ENCODE assay signal across 18 mouse cellular contexts in the genomic region with DNA sequence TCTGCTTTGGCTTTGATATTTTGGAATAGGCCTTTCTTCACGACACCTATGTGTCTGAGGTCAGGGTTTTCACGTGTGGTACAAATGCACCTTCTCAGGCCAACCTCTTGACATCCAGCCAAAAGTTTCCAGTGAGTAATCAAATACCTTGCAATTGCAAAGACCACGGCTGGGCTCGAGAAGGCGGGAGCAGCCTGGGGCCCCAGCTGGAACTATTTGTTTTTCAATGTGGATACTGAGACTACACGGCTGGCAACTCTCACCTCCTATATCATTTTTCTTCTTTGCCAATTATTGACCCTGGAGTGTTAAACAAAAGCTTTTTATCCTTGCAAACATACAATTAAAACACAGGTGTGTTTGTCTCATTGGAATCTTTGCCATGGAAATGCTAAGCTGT.
"Had no signal": no experiment of that assay in that cellular context is flagged by ENCODE, and none has a peak within 500 bp of the region (broad histone marks: within the 10 kb centered on the region; RNA-seq: fewer than 3 reads in every experiment).

No protein-coding gene starts in this region.

- DNase-seq: kidney, adult 2 months; kidney, postnatal 10 days; kidney, postnatal 4 days; layer of hippocampus, adult 9-11 months; liver; lung, postnatal 4 days; midbrain, embryonic 14.5 days; right cerebral cortex, adult 18-20 months; right cerebral cortex, postnatal 14 days; right cerebral cortex, postnatal 4 days; thymus, adult 18-20 months; thymus, postnatal 36 days had no signal

- ATAC-seq: intestine, postnatal 0 days; liver, embryonic 12.5 days had no signal

- H3K4me1 ChIP-seq: liver, embryonic 12.5 days; liver, embryonic 15.5 days had no signal

- H3K4me2 ChIP-seq: limb, embryonic 13.5 days; liver, embryonic 12.5 days; liver, embryonic 15.5 days; midbrain, embryonic 11.5 days had no signal

- H3K27ac ChIP-seq: limb, embryonic 10.5 days; limb, embryonic 13.5 days; liver, embryonic 12.5 days; liver, embryonic 15.5 days had no signal

- H3K9ac ChIP-seq: limb, embryonic 13.5 days; liver, embryonic 12.5 days; liver, embryonic 15.5 days had no signal

- H3K4me3 ChIP-seq: limb, embryonic 10.5 days; limb, embryonic 13.5 days; liver, embryonic 12.5 days; liver, embryonic 15.5 days had no signal

- H3K36me3 ChIP-seq: limb, embryonic 10.5 days; limb, embryonic 13.5 days; liver, embryonic 12.5 days; liver, embryonic 15.5 days had no signal

- H3K9me3 ChIP-seq: limb, embryonic 10.5 days; limb, embryonic 13.5 days; liver, embryonic 12.5 days; liver, embryonic 15.5 days had no signal

- H3K27me3 ChIP-seq: limb, embryonic 13.5 days; liver, embryonic 12.5 days; liver, embryonic 15.5 days had no signal
